Mouse (Mus musculus) hindbrain, embryonic 12.5 days (tissue): ENCODE measurements around the gene Slc9b1. TPM values are rescaled to one million over a fixed set of nuclear protein-coding genes. Genes with fewer than 3 reads are reported as not detected.

Experiments
- polyA plus RNA-seq: library from polyadenylated mRNA; unstranded; fragments of >200 nt; fragmentation: Nextera tagmentation; extraction: Ambion mirVana; gene quantifications from 2 replicates; pipeline ENCODE4 v1.2.1, GENCODE M21; 2016

Slc9b1 gene
- polyA plus RNA-seq, 1 experiment from 2014 or later: not detected

Other genes with a start within 250 kb of the Slc9b1 start
- gene Cenpe, start 135.5 kb upstream of the Slc9b1 start, polyA plus RNA-seq: 24.0 TPM in 2 replicates
- 5.6 and 7.2 TPM in 2 replicates for gene Bdh2, start 66.8 kb upstream of the Slc9b1 start, polyA plus RNA-seq
- 1.3 and 1.9 TPM in 2 replicates for gene Slc9b2, start 40.3 kb upstream of the Slc9b1 start, polyA plus RNA-seq
- 77.1 and 82.5 TPM in 2 replicates for gene Cisd2, start 75.9 kb downstream of the Slc9b1 start, polyA plus RNA-seq
- gene Ube2d3, start 90.1 kb downstream of the Slc9b1 start, polyA plus RNA-seq: 469 and 495 TPM in 2 replicates
- 5.7 and 6.1 TPM in 2 replicates for gene Manba, start 137.6 kb downstream of the Slc9b1 start, polyA plus RNA-seq